Mouse (Mus musculus) layer of hippocampus, adult 18-20 months (tissue): ENCODE data around the gene Rbm4. TPM values are rescaled to one million over a fixed set of nuclear protein-coding genes. Genes with fewer than 3 reads are reported as not detected.
"Not testable (repeated sequence)": the region's sequence is repeated elsewhere in the genome, so short reads cannot be mapped to it uniquely, and the experiment has no call there.

Experiments
- DNase-seq, 2 experiments: peaks; one replicate each; pipeline ENCODE4 v3.0.0; 2022; ENCODE audit warnings: low spot score in 2 of 2
- total RNA-seq, 2 experiments: library from RNA; stranded (reverse); gene quantifications; 2 replicates each; pipeline ENCODE4 v1.2.3; 2021

Gene Rbm4
- total RNA-seq, 2 experiments from 2014 or later, result 97.8 to 99.1 TPM

DNA sequence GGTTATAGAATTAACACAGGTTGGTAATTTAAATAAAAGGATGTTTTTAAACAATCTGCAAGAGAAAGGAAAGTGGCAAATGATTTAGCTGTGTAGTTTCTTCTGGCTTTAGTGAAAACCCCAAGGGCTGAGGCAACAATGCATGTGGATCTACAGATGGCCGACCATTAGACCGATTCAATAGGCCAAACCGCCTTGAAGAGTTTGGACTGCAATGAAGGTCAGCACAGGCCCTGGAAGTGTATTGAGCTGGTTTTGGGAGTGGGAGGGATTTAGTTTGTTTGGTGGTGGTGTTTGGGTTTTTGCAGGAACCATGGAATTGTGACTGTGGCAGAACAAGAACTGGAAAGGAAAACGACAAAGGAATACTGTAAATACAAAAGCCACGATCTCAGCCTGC, 5.4 kb upstream of the Rbm4 start:
- DNase-seq, result no peak

DNA sequence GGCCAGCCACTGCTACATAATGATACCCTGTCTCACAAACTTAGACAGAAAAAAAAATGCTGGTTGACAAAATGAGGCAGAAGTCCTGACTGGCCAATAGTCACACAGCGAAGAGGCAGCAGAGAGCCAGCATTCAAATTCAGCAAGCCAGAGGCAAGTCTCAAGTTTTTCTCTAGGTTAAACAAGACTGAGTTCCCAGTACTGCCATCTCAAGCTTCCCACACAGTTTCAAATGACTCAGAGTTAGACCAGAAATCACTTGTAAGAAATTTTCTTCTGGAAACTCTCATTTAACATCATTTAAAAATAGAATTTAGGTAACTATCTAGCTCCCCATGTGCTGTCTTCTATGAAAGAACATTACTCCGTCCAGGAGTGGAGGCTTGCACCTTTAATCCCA, 4.1 kb upstream of the Rbm4 start:
- DNase-seq, result no peak

DNA sequence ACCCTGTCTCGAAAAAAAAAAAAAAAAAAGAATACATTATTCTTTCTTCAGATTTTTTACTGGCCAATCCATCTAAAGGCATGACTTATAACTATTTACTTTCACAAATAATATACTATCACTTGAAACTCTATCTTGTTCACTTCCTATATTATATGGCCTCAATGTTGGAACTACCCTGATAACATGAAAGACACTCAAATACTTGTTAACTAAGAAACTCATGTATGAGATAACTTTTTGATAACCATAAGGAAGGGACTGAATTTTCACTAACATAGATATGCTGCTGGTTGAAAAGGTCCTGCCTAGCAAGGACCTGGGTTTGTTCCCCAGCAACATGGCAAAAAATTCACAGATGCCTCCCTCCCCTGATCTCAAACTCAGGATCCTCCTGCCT, 2.2 kb upstream of the Rbm4 start:
- DNase-seq, result no peak

DNA sequence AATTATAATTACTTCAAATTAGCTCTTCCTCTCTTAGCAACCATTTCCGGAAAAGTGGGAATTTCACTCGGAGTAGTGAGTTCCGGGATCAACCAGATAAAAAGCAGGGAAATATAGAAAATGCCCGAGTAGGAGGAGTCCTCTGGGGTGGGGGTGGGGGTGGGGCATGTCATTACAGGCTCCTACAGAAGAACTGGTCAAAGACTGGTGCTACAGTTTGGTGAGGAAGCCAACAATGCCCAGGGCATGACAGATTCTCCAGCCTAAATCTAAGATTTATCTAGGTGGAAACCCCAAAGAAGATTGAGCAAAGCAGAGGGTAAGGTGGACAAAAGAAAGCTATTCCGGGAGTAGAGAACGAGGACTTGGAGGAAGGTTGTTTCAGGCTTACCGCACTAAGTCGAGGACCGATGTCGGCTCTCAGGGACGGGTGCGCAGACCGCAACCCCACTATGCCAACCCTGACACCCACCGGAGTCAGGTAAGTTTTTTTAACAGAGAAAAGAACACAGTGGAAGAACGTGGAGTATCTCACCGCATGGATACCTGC, 345 bp downstream of the Rbm4 start:
- DNase-seq, result no peak

DNA sequence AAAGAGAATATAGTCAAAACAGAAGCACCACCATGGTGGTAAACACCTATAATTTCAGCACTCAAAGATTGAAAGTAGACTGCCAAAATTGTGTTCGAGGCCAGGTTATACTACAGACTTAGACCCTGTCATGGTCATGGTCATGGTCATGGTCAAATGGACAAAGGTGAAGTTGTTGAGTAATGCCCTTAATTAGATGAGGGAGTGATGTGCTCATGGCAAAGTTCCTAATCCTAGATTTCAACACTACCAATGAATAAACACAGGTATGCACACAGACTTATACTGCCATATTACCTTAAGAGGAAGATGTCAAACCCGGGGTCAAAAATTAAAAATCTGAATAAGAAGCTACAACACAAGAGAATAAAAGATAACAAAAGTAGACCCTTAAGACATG, 7.4 kb downstream of the Rbm4 start:
- DNase-seq, result no peak

DNA sequence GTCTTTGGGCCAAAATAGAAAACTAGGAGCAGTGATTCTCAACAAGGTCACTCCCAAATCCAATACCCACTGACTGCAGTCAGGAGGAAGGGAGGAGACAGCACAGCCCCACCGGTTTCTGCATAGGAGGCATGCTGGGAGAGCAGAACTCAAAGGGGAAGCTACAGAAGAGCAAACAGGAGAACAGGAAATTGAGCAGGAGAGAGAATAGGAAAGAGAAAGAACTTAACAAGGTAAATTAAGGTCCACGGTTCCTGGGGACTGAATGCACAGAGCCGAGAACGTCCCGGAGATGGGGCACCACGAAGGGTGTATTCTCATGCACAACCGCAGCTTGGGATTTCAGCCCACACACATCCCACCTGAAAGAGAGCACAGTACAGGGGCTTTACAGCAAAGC, 8.5 kb downstream of the Rbm4 start:
- DNase-seq, result no peak

DNA sequence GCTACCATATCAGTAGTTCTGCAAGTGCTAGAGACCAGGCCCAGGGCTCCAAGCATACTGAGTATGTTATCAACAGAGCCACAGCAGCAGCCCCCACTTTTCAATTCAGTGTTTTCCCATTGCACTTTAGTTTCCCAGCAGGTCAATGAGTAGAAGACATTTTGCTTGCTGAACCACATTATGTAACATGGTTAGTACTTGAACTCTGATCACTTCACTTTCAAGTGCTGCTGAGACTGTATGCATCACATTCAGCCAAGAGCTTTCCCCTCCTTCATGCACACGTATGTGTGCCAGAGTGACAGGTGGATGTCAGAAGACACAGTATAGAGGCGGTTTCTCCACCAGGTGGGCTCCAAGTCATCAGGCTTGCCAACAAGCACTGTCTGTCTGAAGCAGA, 10.8 kb downstream of the Rbm4 start:
- no peak for DNase-seq

DNA sequence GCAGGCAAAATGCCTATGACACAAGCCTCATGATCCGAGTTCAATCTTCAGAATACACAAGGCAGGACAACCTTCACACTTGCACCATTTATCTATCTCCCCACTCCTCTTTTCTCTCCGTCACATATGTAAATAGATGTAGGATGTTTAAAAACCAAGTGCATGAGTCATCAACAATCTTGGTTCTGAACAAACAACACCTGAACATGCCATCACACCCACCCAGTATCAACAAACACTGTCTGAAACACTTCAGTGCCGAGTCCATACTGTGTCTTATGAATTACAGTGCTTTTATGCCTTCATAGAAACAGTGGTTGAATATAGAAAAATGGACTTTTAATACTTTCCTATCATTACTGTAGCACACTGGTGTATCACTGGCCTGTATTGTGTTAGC, 20.9 kb downstream of the Rbm4 start:
- DNase-seq, result no peak

DNA sequence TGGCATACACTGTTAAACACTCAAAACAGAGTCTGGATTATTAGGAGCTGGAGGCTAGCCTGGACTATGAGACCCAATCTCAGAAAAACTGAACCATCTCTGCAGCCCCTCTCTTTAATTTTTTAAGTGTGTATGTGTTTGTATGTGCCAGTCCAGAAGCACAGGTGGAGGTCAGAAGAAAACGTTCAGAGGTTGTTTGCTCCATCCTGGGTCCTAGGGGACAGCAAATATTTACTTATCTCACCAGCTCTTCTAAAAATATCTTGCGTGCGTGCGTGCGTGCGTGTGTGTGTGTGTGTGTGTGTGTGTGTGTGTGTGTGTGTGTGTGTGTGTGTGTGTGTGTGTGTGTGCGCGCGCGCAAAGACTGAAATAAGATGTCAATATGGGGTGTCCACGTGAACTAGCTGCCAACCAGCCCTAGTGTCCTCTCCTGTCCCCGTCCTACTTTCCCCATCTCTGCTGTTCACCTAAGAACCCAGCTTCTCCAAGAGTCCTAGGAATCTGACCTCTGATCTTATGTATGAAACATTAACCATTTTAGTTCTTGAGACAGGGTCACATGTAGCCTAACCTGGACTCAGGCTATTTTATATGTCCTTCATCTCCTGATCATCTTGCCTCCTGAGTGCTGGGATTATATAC, 26.1 kb downstream of the Rbm4 start:
- DNase-seq, result no peak

DNA sequence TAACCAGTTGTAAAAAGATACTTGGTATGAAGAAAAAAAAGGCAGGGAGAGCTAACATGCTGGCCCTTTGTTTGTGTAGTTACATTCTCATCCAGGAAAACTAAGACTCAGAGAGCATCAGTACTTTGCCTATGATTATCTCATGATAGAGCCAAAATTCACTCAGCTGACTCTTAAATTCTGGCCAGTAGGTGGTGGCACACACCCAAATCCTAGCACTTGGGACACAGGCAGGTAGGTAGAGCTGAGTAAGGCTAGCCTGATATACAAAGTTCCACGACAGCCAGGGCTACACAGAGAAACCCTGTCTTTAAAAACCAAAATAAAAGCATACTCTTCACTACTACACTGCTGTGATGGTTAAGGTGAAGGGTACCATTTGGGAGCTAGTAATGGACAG, 30.8 kb downstream of the Rbm4 start:
- no peak for DNase-seq

DNA sequence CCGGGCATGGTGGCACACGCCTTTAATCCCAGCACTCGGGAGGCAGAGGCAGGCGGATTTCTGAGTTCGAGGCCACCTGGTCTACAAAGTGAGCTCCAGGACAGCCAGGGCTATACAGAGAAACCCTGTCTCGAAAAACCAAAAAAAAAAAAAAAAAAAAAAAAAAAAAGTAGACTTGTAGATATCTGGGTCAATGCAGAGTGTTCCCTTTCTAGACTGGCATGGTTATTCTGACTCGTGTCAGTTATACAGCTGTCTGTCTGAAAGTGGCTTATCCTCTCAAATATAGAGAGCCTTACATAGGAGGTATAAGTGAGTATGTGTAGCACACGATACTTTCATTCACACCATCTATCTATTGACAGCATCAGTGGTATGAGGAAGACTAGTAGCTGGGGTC, 33.2 kb downstream of the Rbm4 start:
- DNase-seq, result not testable (repeated sequence)

DNA sequence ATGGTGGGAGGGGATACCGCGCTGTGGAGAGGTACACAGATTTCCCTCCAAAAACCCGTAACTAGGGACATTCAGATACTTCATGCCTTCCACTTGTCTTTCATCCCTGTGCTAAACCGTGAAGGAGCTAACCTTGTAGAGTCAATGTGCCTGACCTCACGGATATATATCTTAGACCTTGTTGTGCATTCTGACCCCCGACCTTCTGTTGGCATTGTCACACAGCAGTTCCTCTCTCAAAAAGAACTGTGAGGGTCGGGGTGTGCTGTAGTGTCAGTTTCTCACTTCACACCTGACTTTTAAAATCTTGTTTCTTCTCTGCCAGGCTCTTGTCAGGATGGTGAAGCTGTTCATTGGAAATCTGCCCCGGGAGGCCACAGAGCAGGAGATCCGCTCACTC, 36.8 kb downstream of the Rbm4 start:
- DNase-seq, result no peak

DNA sequence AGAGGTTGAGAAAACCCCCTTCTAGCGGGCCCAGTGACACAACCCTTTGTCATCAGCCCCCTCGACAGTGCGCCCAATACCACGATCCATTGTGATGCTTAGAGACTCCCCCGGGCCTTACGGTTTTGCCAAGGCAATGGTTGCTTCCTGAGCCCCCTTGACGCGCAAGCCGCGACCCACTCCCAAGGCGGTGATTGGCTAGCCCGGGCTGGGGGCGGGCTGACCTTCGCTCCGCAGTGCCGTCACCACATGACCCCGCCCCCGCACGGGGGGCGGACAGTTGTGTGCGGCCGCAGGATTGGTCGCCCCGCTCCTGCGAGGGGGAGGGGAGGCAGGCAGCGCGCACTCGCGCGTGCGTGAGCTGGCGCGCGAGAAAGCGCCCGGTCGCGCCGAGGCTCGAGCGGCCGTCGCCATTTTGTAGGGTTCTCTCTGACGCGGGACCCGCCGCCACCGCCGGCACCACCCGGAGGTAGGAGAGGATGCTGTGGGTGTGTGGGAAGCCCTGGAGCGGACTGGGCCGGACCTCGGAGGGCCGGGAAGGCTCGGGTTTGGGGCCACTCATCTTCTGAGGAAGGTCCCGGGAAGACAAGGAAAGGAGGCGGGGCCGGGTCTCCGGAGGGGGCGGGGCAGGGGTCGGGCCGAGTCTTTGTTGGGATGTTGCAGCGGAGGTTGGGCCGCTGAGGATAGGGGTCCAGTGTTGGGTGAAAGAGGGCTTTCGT, 37.3 kb downstream of the Rbm4 start, which contains the start of gene Rbm4b:
TSS of gene Rbm4b (plus strand) at position 305 of the 719 bp plus-strand sequence.
- DNase-seq, result peak; percentile 96 to 97

DNA sequence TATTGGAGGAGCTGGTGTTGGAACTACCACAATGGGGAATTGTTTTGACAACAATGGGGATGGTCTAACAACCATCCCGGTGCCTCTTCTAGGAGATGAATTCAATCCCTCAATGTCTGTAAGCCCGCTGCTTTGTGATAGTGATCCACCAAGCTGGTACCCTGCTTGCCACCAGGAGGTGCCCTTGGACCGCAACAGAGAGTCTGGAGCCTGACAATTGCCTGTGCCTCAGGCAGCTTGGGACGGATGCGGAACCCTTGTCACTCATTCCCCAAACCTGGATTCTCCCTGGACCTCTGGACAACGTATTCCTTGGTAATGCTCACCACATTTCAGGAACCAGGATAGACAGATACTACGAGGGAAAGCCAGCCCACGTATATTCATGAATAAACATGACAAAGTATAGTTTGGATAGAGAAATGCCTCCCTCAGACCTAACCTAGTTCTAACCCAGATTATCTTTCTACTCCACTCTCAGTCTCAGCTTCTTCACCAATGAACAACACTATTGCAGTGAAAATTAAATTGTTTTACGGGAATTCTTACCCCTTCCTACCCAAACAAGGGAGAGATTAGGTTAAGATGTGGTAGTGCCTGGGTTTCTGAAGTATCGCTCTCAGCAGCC, 38.0 kb downstream of the Rbm4 start:
- peak; percentile 86 to 95 for DNase-seq

DNA sequence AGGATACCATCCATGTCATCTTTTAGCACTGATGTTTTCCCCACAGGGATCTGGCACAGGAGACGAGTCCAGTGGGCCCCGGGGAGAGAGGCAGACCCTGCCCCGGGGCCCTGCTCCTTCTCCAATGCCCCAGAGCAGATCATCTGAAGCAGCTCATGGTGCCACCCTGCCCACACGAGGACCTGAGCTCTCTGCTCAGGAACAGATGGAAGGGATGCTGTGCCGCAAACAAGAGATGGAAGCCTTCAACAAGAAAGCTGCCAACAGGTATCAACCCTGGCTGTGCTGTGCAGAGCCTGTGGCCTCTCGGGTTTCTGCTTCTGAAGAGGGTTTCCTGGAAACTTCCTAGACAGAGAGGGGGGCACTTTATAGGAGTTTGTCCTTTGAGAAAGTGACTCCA, 43.7 kb downstream of the Rbm4 start:
- no peak for DNase-seq

DNA sequence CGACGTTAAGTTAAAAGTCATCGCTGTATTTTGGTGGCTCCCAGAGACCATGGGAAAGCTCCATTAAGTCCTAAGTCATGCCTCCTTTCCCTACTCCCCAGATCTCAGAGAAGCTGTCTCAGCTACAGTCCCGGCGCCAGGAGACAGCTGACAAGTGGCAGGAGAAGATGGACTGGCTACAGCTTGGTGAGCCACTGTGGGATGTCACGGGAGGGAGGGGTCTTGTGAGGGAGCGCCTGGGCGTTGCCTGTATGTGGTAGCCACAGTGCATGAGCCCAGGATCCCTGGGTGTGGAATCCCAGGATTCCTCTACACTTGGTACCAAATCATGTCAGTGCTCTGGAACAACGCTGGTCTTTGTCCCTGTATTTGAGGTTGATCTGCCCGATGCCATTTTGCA, 45.2 kb downstream of the Rbm4 start:
- DNase-seq, result no peak

DNA sequence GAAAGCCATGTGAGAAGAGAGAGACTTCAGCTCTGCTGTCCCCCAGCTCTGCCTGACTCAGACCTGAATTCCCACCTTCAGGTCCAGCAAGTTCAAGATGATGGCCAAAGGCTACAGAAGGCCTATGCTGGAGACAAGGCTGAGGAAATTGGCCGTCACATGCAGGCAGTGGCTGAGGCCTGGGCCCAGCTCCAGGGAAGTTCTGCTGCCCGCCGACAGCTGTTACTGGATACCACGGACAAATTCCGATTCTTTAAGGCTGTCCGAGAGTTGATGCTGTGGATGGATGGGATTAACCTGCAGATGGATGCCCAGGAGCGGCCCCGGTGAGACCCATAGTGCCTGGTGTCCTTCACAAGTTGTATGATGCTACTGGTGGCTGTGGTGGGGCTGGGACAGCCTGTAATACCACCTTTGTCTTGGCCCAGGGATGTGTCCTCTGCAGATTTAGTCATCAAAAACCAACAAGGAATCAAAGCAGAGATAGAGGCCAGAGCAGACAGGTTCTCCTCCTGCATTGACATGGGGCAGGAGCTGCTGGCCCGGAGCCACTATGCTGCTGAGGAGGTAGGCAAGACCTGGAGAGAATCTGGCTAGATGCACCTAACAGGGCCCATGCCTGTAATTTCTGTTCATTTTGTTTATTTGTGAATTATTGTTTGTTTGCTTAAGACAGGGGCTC, 45.9 kb downstream of the Rbm4 start:
- no peak for DNase-seq

DNA sequence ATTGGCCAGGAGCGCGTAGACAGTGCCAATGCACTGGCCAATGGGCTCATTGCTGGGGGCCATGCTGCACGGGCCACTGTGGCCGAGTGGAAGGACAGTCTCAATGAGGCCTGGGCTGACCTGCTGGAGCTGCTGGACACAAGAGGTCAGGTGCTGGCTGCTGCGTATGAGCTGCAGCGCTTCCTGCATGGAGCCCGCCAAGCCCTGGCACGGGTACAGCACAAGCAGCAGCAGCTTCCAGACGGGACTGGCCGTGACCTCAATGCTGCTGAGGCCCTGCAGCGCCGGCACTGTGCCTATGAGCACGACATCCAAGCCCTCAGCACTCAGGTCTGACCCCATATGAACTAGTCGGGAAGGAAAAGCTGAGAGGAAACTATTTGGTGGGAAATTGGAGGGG, 47.1 kb downstream of the Rbm4 start:
- DNase-seq, result no peak

DNA sequence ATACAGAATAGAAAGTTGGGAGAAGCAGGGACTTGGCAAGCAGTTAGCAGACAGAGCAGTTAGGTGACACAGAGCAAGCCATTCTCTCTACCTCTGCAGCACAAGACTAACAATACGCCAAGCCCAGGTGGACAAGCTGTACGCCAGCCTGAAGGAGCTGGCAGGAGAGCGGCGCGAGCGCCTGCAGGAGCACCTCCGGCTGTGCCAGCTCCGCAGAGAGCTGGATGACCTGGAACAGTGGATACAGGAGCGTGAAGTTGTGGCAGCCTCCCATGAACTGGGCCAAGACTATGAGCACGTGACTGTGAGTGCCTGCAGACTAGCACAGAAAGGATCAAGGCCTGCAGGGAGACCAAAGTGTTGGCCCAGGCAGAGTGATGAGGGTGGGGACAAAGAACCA, 48.0 kb downstream of the Rbm4 start:
- no peak for DNase-seq

DNA sequence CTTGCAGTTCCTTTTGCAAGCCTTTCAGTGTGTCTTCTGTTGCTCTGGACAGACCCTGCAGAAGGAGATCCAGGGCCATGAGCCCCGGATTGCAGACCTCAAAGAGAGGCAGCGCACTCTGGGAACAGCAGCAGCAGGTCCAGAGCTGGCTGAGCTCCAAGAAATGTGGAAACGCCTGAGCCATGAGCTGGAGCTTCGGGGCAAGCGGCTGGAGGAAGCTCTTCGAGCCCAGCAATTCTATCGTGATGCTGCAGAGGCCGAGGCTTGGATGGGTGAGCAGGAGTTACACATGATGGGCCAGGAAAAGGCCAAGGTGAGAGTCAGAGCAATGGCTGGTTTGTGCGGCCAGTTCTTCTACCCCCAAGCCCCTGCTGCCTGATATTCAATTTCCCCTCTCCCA, 48.6 kb downstream of the Rbm4 start:
- DNase-seq, result no peak

DNA sequence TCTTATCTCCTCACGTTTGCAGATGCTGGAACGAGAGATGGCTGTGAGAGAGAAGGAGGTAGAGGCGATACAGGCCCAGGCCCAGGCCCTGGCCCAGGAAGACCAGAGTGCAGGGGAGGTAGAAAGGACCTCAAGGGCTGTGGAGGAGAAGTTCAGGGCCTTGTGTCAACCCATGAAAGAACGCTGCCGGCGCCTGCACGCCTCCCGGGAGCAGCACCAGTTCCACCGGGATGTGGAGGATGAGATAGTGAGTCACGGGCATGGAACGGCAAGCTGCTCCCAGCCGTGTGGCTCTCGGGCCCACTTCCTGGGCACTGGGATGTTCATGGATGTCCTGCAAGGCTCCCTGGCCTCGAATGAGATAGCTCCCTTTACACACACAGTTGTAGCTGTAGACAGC, 49.7 kb downstream of the Rbm4 start:
- DNase-seq, result no peak

DNA sequence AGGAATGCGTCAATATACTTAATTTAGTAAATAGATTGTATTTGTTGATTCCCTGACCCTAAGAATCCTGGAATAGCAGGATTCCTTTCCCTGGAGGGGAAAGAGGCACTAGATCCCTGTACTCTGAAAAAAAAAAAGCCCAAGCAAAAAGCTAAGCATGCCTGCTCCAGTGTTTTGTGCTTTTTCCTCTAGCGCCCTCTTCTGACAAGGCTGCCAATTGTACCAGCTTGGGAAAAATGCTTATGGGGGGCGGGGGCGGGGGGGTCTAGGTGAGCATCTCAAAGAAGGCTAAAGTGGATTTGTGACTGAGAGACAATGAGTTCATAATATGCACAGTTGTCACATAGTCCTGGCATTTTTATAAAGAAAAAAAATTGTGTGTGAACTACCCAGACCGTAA, 50.2 kb downstream of the Rbm4 start:
- peak in 1 of 2 experiments; percentile 55 for DNase-seq
